Mouse (Mus musculus): ENCODE data around the gene Hmga2.

The Hmga2 gene

GRCm38 (mm10) chr10:120424015-120424414, 52.3 kb downstream of the Hmga2 start:
- no peak for DNase-seq (ENCODE audit: low spot score)

- no peak for DNase-seq (ENCODE audit: low spot score)
Observed at GRCm38 (mm10) chr10:120423256-120423655, 53.0 kb downstream of the Hmga2 start.

GRCm38 (mm10) chr10:120422820-120423219, 53.4 kb downstream of the Hmga2 start:
- DNase-seq (ENCODE audit: low spot score) = no peak

DNA sequence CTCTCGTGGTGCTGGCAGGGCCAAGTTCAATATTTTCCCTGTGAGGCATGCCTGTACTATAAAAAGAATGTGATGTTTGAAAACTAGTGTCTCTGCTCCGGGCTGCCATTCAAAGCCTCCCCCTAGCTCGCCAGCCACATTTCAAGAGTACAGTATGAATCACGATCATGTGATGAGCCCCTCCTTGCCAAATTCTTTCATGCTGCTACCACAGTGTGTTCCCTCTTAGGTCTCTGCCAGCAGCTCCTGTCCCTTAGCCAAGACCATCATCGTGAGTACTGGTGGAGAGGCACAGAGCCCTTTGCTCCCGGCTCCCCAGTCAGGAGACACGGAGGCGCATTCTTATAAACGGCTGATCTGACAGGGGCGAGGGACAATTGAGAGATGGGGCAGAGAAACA, 54.2 kb downstream of the Hmga2 start:
- no peak for DNase-seq (ENCODE audit: low spot score)

- DNase-seq (ENCODE audit: low spot score) = no peak
Observed at GRCm38 (mm10) chr10:120420971-120421629, 55.2 kb downstream of the Hmga2 start.

- DNase-seq (ENCODE audit: low spot score) = no peak
Observed at GRCm38 (mm10) chr10:120418738-120419523, 57.3 kb downstream of the Hmga2 start.

DNA sequence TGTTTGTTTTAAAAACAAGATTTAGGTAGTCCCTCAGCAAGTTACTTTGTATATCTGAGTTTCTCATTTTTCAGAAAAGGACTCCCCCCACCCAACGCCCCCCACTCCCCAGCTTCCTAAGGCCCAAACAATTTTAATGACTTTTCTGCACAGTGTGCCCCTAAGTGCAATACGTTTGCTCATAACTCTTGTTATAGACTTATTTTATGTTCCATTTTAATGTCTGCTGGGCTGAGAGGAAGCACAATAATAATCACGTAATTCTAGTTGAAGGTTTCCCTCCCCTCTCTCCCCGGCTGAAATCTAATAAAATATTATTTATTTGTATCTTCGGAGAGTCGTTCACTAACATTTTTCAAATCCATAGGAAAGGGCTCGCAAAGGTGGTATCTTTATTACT, 58.1 kb downstream of the Hmga2 start:
- no peak for DNase-seq (ENCODE audit: low spot score)

DNA sequence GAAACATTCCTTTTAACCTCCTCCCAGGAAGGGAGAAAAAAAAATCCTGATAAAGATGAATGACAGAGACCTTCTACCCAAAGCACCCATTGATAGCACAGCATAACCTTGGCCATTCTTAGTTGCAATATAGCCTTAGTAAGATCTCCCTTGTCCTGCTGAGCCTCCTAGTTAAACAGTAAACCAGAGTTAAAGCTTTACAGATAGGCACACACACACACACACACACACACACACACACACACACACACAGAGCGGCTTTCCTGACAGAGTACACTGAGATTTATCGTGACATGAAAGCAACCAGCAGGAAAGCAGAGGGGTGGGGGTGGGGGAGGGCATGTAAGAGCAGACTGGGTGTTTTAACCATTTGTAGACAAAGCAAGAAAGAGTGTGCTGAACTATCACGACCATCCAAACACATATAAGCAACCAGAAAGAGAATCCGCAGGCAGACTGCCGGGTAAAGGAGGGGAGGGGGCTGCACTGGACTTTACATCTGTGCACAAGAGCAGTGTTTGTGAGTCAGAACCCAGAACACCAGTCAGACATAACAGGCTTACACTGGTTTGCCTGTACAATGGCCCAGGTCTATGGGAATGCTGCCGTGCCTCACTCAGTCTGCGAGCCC, 58.7 kb downstream of the Hmga2 start:
- DNase-seq (ENCODE audit: low spot score) = no peak

DNA sequence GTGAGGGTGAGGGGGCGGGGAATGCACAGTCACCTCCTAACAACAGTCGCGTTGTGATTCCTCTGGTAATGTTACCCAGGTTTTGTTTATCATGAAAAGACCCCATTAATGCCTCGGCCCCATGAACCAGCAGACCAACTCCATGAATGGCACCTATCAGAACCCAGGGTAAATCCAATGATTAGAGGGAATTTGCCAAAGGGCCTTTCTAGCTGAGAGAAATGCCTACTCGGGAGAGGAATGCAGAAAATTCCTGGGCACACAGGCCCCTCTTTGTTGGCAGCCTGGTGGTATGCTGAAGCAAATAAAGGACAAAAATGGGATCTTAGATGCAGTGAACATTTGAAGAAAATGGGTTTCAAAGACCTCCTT, 59.2 kb downstream of the Hmga2 start:
- no peak for DNase-seq (ENCODE audit: low spot score)

DNA sequence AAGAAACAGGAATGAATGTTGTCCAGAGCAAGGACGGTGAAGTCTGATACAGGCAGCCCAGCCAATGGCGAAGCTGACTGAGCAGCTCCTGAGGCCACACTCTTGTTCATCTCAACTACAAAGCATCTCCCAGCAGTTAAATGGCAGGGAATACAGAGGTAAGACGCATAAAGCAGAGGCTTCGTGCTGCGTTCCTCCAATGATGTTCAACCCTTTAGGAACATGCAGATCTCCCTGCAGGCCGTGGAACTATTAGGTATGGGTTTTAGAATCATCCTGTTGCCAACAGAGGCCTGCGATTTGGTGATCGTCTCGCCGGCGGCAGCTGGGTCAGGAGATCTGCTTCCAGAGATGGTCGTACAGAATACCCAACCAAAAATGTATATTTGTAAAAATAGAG, 59.6 kb downstream of the Hmga2 start:
- DNase-seq (ENCODE audit: low spot score) = no peak

DNA sequence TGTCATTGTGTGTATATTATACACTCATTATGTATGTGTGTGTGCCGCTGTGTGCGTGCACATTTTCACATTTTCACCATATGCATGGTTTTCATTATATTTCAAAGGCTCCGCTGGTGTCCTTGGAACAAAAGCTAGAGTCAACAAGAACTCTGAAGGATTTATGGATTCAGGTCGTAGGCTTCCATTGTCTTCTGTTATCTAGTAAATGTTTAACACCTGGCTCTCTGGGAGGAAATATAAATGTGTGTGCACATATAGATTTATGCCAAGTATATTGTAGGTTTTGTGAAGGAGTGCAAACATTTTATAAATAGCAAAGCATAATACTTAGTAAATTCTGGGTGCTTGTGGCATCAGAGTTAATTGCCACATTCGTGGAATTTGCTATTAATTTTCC, 64.1 kb downstream of the Hmga2 start:
- DNase-seq (ENCODE audit: low spot score) = no peak

- no peak for DNase-seq (ENCODE audit: low spot score)
Observed at GRCm38 (mm10) chr10:120410958-120411357, 65.3 kb downstream of the Hmga2 start.

GRCm38 (mm10) chr10:120409131-120409530, 67.1 kb downstream of the Hmga2 start:
- DNase-seq (ENCODE audit: low spot score) = no peak

DNA sequence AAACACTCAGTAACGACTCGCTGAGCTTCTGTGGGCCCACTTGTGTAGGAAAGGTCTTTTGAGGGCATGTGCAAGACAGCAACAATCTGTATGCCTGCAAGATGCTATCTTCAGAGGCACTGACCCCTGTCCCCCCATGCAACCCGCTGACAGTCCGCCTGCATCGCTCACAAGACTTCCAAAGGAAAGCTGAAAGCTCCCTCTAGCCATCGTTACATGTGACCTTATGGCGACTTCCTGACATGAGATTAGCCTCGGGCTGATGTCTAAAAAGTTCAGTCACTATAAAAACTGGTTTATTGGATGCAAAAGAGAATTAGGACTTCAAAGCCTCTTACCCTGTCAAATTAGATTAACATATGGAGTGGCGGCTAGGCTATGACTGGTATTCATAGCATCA, 69.0 kb downstream of the Hmga2 start:
- no peak for DNase-seq (ENCODE audit: low spot score)

- no peak for DNase-seq (ENCODE audit: low spot score)
Observed at GRCm38 (mm10) chr10:120406038-120406437, 70.2 kb downstream of the Hmga2 start.

DNA sequence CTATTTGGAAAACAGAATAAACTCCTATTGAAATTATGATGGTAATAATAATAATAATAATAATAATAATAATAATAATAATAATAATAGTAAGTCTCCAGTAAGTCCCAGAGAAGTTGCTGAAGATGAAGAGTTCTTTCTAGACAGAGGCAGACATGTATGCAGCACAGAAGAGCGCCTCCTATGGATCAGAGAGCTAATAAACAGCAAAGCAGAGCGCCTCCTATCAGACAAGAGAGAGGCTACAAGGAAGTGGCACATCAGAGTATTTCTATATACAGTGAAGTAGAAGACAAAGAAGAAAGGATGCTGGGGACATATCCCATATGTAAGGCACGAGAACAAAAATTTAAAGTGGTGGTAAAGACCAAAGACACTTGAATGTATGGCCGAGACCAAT, 70.9 kb downstream of the Hmga2 start:
- DNase-seq (ENCODE audit: low spot score) = no peak

DNA sequence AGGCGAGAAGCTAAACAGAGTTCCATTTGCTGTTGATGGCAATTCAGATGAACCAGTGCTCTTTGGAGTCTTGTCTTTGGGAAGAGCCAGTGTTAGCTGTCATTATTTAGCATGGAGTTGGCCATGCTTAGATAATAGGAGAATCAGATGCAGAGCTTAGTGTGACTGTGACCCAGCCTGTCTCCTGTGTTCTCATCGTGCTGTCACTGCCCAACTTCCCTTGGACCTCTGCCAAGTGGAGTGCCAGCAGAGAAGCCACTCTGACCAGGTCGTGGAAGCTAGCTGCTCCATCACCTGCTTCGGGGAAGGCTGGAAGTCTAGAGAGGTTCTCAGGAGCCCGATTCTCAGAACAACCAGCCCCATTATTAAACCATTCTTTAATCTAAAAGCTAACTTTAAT, 73.3 kb downstream of the Hmga2 start:
- no peak for DNase-seq (ENCODE audit: low spot score)

- DNase-seq (ENCODE audit: low spot score) = no peak
Observed at GRCm38 (mm10) chr10:120401787-120402186, 74.5 kb downstream of the Hmga2 start.

DNA sequence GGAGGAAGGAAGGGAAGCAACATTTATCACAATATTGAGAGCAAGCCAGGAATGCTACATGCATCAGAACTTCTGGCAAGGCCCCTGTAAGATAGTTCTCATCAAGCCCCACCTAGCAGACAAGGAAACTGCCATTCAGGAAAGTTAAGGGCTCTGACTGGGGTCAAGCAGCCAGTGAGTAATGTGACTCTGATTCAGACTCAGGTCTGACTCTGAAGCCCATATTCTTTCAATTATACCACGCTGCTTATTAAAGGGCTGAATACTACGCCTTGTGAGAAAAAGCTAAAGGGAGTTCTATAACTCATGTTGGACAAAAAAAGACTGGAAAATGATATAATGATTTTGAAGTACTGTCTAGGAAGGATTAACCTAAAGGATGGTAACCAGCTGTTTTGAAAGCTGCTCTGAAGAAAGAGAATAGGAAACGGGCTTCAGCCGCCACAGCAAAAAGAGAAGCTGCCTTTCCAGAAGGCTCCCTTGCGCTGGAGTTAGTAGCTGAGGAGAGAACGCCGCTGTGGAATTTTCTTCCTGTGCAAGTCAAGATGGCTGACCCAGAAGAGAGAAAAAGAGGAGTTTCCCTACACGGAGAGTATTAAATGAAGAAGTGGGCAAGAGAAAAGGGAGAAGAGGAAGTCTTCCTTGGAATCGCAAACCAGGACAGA, 76.3 kb downstream of the Hmga2 start:
- DNase-seq (ENCODE audit: low spot score) = no peak

GRCm38 (mm10) chr10:120398745-120399144, 77.5 kb downstream of the Hmga2 start:
- no peak for DNase-seq (ENCODE audit: low spot score)

DNA sequence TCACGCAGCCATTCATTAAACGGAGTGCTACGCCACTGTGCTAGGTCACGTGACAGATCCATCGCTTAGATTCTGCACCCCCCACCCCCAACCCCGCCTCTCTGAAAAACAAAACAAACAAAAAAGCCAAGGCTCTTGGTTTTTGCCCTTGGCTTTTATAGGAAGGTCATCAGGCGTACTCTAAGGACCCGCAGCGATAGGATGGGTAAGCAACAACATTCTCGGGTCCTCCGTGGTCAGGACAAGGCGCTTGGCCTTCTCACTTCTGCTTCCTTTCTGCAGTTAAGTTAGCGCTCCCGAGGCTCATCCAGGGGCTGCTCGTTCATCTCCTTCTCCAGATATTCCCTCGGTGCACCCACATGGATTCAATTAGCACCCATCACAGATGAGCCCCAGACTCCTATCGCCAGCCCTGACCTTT, 79.0 kb downstream of the Hmga2 start:
- no peak for DNase-seq (ENCODE audit: low spot score)

- no peak for DNase-seq (ENCODE audit: low spot score)
Observed at GRCm38 (mm10) chr10:120395550-120395949, 80.7 kb downstream of the Hmga2 start.

DNA sequence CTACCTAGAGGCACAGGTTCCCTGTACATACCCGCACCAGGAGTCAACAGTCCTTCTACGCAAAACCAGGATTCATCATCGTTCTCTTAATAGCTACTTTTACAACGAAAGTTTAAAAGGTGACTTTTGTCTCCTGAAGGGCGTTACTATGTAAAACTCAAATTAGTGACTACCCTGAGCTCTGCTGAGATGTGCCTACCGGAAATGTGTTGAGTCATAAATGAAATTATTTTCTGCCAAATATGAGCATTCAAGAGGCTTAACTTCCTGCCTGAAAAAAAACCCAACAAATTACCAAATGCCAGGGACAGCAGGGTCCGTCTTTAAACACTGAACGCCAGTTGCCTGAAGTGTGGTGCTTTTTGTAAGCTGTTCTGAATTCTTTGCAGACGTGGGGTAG, 81.5 kb downstream of the Hmga2 start:
- no peak for DNase-seq (ENCODE audit: low spot score)

Data from spleen, adult 12 weeks (tissue).